Mouse (Mus musculus): ENCODE measurements around the gene Gm21095.
"Not testable (repeated sequence)": the region's sequence is repeated elsewhere in the genome, so short reads cannot be mapped to it uniquely, and the experiment has no call there.

Gene Gm21095

DNA sequence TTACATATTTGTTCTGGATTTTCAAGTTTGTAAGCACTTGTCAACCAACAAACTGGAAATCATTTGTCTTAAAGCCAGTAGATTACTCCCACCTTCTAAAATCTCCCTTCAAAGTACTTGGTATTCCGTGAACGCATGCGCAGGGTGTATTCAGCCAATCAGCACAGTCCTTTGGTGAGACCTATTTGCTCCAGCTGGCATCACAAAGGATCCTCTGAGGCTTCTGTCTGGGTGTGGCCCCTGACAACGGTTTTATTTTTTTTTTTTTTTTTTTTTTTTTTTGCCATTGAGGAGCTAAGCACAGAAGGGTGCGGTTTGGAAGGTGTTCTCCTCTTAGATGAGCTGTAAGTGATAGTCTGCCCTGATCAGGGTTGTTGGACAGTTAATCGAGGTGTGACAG, at the start of gene Gm21095:
Gm21095 (plus strand) TSS at position 301 of the 400 bp plus-strand sequence.
- in situ Hi-C loops (cut with MseI, MboI) = not testable (repeated sequence)
